Mouse (Mus musculus) cortical plate, adult 2 months (tissue): Measurements from ENCODE around the gene Pnck. TPM values are rescaled to one million over a fixed set of nuclear protein-coding genes. Genes with fewer than 3 reads are reported as not detected.

Experiments used
- H3K27ac ChIP-seq: fragments of 200-500 bp; 2 replicates; pipeline ENCODE4 v1.5.1; 2012; ENCODE audit warnings: low read length, control low read depth, inconsistent platforms; ENCODE audit not compliant: insufficient read depth
- H3K4me1 ChIP-seq: fragments of 200-500 bp; 2 replicates; pipeline ENCODE4 v1.6.1; 2011; ENCODE audit warnings: low read length; ENCODE audit not compliant: control insufficient read depth, insufficient read depth
- H3K4me3 ChIP-seq: fragments of 200-500 bp; 2 replicates; pipeline ENCODE4 v1.5.1; 2011; ENCODE audit warnings: mild to moderate bottlenecking, low read length, control low read depth; ENCODE audit not compliant: insufficient read depth
- CTCF ChIP-seq: fragments of 200-500 bp; IDR thresholded peaks from 2 replicates; pipeline ENCODE4 v1.5.1; 2011; ENCODE audit warnings: mild to moderate bottlenecking, control low read depth, low read length; ENCODE audit not compliant: insufficient read depth; ENCODE audit errors: extremely low read depth
- POLR2A ChIP-seq: fragments of 200-500 bp; IDR thresholded peaks from 2 replicates; pipeline ENCODE4 v1.6.1; 2011; ENCODE audit warnings: mild to moderate bottlenecking, low read length, control low read depth; ENCODE audit not compliant: insufficient read depth; ENCODE audit errors: extremely low read depth
- polyA plus RNA-seq: library from polyadenylated mRNA; depleted of rRNA; stranded (reverse); fragments of >200 nt; gene quantifications from 2 replicates; pipeline ENCODE4 v1.2.3, GENCODE M21; 2012

The Pnck gene
- polyA plus RNA-seq, 1 experiment: 90.2 TPM

DNA sequence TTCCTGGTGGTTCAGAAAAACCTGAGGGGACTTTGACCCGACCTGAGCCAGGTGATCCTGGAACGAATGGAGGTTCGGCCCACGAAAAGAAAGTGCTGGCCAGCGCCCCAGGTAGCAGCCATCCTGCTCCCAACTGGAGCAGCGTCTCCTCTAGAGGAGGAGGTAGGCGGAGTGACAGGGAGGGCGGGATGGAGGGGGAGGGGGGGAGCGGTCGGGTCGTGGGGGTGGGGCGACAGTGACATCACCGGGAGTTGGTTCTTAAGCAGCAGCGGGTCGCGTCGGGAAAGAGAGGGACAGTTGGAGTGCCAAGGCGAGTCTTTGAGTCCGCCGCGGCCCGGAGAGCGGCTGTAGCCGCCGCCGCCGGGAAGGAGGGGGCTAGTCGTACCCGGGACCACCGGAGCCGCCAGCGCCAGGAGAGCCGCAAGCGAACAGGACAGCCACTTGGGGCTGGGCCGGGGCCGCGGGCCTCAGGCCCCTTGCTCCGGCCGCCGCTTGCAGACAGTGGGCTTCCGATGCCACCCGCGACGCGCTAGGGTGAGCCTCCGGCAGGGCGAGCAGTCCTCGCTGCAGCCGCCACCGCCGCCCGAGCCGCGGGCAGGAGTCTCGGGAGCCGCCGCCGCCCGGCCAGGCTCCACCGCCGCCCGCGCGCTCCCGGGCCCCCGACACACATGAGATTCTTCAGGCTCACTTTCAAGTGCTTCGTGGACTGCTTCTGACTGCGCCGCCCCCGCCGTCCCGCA, 13.1 kb upstream of the Pnck start, which contains the start of gene Slc6a8:
Gene Slc6a8 (plus strand): TSS at position 272 of the 740 bp plus-strand sequence.
- Histone ChIP-seq H3K4me3 (peak within 1 kb of the TSS; percentile 87), H3K4me1 (peaks cover 2% of the 10 kb centered on the region; the same call in 1 of the 2 replicates), H3K27ac (peak within 1 kb of the TSS; percentile 90)
- no peak for TF ChIP-seq POLR2A
- no peak for TF ChIP-seq CTCF

- Histone ChIP-seq H3K4me1 (peaks cover 2% of the 10 kb centered on the region; the same call in 1 of the 2 replicates), H3K4me3 (peak overlapping the region; percentile 87), H3K27ac (no peak overlapping the region)
- TF ChIP-seq CTCF: no peak
Measured at GRCm38 (mm10) chrX:73672031-73672431, 12.1 kb upstream of the Pnck start.

GRCm38 (mm10) chrX:73663143-73663542, 3.2 kb upstream of the Pnck start:
- peaks cover 5% of the 10 kb centered on the region for H3K4me1 ChIP-seq
- H3K4me3 ChIP-seq: no peak overlapping the region
- TF ChIP-seq POLR2A: no peak
- no peak for TF ChIP-seq CTCF
- no peak overlapping the region for H3K27ac ChIP-seq

- TF ChIP-seq POLR2A: no peak
- no peak for TF ChIP-seq CTCF
- H3K4me3 ChIP-seq: peak overlapping the region; percentile 64
- peaks cover 7% of the 10 kb centered on the region for H3K4me1 ChIP-seq
- H3K27ac ChIP-seq: peak overlapping the region; percentile 96
Measured at GRCm38 (mm10) chrX:73660284-73660665, 358 bp upstream of the Pnck start.

GRCm38 (mm10) chrX:73658936-73659574, 862 bp downstream of the Pnck start:
- TF ChIP-seq POLR2A (no peak), CTCF (no peak)
- Histone ChIP-seq H3K4me1 (peaks cover 7% of the 10 kb centered on the region), H3K4me3 (peak overlapping the region; percentile 64), H3K27ac (peak overlapping the region; percentile 96; the same call in 1 of the 2 replicates)

GRCm38 (mm10) chrX:73658391-73658790, 1.5 kb downstream of the Pnck start:
- Histone ChIP-seq H3K4me1 (peaks cover 7% of the 10 kb centered on the region), H3K4me3 (peak overlapping the region; percentile 64; the same call in 1 of the 2 replicates), H3K27ac (peak overlapping the region; percentile 62)
- TF ChIP-seq CTCF (no peak), POLR2A (no peak)

DNA sequence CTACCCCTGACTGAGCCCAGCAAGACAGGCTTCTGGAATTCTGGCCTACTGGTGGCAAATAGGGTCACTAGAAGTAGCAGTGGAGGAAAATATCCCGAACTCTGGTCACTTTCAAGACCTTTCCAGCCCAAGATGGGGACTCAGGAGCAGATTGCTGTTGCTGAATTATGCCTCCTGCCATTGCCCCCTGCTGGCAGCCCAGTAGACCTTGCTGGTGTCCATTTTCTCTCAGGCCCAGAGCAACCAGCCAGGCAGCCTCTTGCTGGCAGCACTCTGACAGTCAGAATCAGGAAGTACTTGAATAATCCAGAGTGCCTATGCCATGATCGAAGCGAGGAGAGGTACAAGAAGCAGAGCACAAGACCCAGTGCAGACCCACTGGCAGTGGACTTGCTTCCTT, 4.4 kb downstream of the Pnck start:
- peaks cover 6% of the 10 kb centered on the region for H3K4me1 ChIP-seq
- no peak overlapping the region for H3K4me3 ChIP-seq
- TF ChIP-seq CTCF (peak; percentile 36), POLR2A (no peak)
- H3K27ac ChIP-seq: no peak overlapping the region

DNA sequence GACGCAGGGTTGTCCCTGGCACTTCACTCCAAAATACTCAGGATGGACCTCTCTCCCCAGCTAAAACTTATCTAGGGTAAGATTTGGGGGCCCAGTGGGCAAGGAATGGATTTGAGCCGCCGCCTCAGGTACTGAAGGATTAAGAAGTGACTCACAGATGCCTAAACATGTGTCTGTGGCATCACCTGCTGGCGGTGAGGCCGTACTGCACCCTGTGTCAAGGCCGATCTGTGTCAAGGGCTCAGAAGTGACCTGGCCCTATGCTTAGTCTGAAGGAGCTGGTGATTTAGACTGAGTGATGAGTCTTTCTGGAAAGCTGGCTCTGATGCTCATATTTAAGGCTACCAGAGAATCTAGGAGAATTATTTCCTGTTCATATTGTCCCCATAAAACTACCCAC, 5.7 kb downstream of the Pnck start:
- TF ChIP-seq CTCF (peak; percentile 87), POLR2A (no peak)
- Histone ChIP-seq H3K4me3 (no peak overlapping the region), H3K27ac (no peak overlapping the region), H3K4me1 (peaks cover 3% of the 10 kb centered on the region; the same call in 1 of the 2 replicates)

DNA sequence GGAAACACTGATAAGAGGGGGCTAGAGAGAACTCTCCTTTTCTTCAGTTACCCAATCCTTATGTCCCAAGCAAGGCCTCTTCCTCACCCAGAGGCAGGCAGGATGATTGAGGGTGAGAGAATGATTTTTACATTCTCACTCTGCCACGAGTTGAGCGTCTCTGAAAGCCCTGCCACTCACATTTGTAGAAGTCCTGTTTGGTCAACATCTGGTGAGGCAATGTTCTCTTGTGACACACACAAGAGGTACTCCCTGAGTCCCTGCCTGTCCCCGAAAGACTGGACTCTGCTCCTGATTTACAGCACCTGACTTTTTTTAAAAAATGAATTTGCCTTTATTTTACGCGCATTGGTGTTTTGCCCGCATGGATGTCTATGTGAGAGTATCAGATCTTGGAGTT, 6.5 kb downstream of the Pnck start:
- no peak for TF ChIP-seq CTCF
- no peak for TF ChIP-seq POLR2A
- Histone ChIP-seq H3K4me1 (peaks cover 3% of the 10 kb centered on the region; the same call in 1 of the 2 replicates), H3K27ac (no peak overlapping the region), H3K4me3 (no peak overlapping the region)

DNA sequence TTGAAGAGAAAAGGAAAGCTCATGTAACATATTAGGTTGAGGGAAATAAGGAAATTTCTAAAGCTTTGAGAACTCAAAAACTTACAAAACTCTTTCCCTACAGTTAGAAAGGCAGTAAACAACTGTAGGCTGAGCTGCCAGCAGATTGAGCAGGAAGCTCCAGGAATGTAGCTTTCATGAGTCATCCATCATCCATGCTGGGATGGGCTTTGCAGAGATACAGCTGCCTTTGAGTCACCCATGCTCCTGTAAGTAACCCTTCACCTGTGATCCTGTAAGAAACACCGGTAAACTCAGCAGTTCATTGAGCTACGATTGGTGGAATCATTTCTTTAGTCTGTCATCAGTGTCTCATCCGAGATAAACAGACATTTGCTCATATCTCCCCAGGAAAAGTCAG, 9.0 kb downstream of the Pnck start:
- Histone ChIP-seq H3K4me3 (no peak overlapping the region), H3K4me1 (no peaks in the 10 kb centered on the region), H3K27ac (no peak overlapping the region)
- TF ChIP-seq POLR2A (no peak), CTCF (no peak)

- Histone ChIP-seq H3K27ac (no peak overlapping the region), H3K4me1 (no peaks in the 10 kb centered on the region), H3K4me3 (no peak overlapping the region)
- no peak for TF ChIP-seq CTCF
- TF ChIP-seq POLR2A: no peak
Measured at GRCm38 (mm10) chrX:73645121-73645520, 14.8 kb downstream of the Pnck start.
